Mouse (Mus musculus) heart, embryonic 11.5 days (tissue): ENCODE results near the gene Zfp827. TPM values are rescaled to one million over a fixed set of nuclear protein-coding genes. Genes with fewer than 3 reads are reported as not detected.

Source experiments
- ATAC-seq: fragments of 200-750 bp; cut with Nextera tagmentation; replicated peaks from 2 replicates; pipeline ENCODE4 v1.8.0; 2017; ENCODE audit warnings: moderate library complexity; ENCODE audit not compliant: insufficient number of reproducible peaks, low FRiP score, low TSS enrichment
- H3K27ac ChIP-seq: fragments of 300-500 bp; sonication (generic); 2 replicates; pipeline ENCODE4 v1.5.1; 2014; ENCODE audit warnings: mild to moderate bottlenecking, low read depth, low read length
- H3K27me3 ChIP-seq: fragments of 300-500 bp; sonication (generic); 2 replicates; pipeline ENCODE4 v1.6.1; 2014; ENCODE audit warnings: mild to moderate bottlenecking, low read length, mixed read lengths; ENCODE audit not compliant: control insufficient read depth, insufficient read depth
- H3K36me3 ChIP-seq: fragments of 300-500 bp; sonication (generic); 2 replicates; pipeline ENCODE4 v1.6.1; 2014; ENCODE audit warnings: mild to moderate bottlenecking, low read length, moderate library complexity, mixed read lengths; ENCODE audit not compliant: control insufficient read depth, insufficient read depth
- H3K4me1 ChIP-seq: fragments of 300-500 bp; sonication (generic); 2 replicates; pipeline ENCODE4 v1.6.1; 2014; ENCODE audit warnings: low read length; ENCODE audit not compliant: control insufficient read depth, insufficient read depth
- H3K4me2 ChIP-seq: fragments of 300-500 bp; sonication (generic); 2 replicates; pipeline ENCODE4 v1.6.1; 2014; ENCODE audit warnings: mild to moderate bottlenecking, moderate library complexity
- H3K4me3 ChIP-seq: fragments of 300-500 bp; sonication (generic); 2 replicates; pipeline ENCODE4 v1.5.1; 2014; ENCODE audit warnings: low read depth, low read length
- H3K9ac ChIP-seq: fragments of 300-500 bp; sonication (generic); 2 replicates; pipeline ENCODE4 v1.6.1; 2014; ENCODE audit warnings: mild to moderate bottlenecking, low read depth, low read length, moderate library complexity
- H3K9me3 ChIP-seq: fragments of 300-500 bp; sonication (generic); replicated peaks from 2 replicates; pipeline ENCODE4 v1.6.1; 2016; ENCODE audit warnings: low read length; ENCODE audit not compliant: control insufficient read depth
- WGBS: fragments of 180-500 bp; shearing (Covaris S2); extraction: QIAGEN DNeasy Blood & Tissue Kit; methylation state at CpG from one replicate; pipeline ENCODE4 v1.1.7; 2014; ENCODE audit not compliant: insufficient replicate concordance; 5-methylcytosine and 5-hydroxymethylcytosine counted together
- polyA plus RNA-seq: library from polyadenylated mRNA; unstranded; fragments of >200 nt; fragmentation: Nextera tagmentation; extraction: Ambion mirVana; gene quantifications from 2 replicates; pipeline ENCODE4 v1.2.1, GENCODE M21; 2014

Gene Zfp827
- polyA plus RNA-seq, 1 experiment from 2014 or later: 11.3 TPM

DNA sequence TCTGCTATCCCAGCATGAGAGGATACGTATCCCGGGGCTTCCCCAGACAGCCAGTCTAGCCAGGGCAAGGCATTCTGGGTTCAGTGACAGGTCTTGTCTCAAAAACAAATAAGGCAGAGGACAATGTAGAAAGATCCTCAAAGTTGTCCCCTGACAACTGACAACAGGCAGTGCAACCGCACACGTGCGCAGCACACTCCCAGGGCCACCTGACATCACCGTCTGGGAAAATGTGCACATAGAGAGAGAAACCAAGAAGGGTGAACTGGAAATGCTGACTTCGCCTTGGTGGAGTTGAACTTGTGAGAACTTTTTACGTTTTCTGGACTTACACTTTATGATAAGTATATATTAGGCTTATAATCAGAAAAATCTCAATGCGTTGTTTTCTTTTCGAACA, 121.6 kb downstream of the Zfp827 start:
- H3K9ac ChIP-seq: no peak overlapping the region
- no peaks in the 10 kb centered on the region for H3K9me3 ChIP-seq
- H3K4me2 ChIP-seq: no peak overlapping the region
- 84% methylated on average over 10 of the region's 10 CpGs for WGBS
- peaks cover 7% of the 10 kb centered on the region for H3K4me1 ChIP-seq
- no peak for ATAC-seq
- peaks cover 4% of the 10 kb centered on the region; the same call in 1 of the 2 replicates for H3K36me3 ChIP-seq
- no peak overlapping the region for H3K4me3 ChIP-seq
- no peaks in the 10 kb centered on the region for H3K27me3 ChIP-seq
- no peak overlapping the region for H3K27ac ChIP-seq

DNA sequence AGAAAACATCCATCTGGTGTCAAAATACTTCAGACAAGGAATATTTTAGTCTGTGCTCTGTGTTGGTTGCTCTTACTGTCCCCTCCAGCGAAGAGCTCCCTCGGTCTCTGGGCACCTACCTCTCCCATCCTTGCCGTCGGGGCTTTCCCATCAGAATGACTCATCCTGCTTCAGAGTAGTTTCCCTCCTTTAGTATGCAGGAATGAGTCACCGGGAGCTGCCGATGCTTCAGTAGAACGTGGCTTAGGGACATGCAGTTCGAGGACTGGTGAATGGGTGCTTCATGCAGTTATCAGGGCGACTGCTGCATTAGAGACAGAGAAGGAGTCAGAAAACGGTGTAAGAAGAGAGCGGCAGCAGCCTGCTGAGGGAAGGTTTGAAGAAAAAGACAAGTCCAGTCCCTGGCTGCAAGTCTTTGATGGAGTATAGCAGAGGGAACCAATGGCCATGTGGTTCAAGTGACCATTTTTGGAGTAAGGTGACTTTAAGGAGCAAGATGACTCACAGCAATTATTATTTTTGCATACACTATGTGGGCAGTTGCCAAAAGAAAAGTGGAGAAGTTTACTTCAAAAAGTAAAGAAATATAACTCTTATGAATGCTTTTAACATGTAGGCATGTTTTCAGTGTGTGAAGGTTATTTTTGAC, 122.4 kb downstream of the Zfp827 start:
- no peak for ATAC-seq
- Histone ChIP-seq H3K27ac (no peak overlapping the region), H3K4me2 (no peak overlapping the region), H3K4me3 (no peak overlapping the region), H3K36me3 (no peaks in the 10 kb centered on the region), H3K27me3 (no peaks in the 10 kb centered on the region), H3K4me1 (peaks cover 5% of the 10 kb centered on the region), H3K9me3 (no peaks in the 10 kb centered on the region), H3K9ac (no peak overlapping the region)
- WGBS: 44% methylated on average over 11 of the region's 11 CpGs

DNA sequence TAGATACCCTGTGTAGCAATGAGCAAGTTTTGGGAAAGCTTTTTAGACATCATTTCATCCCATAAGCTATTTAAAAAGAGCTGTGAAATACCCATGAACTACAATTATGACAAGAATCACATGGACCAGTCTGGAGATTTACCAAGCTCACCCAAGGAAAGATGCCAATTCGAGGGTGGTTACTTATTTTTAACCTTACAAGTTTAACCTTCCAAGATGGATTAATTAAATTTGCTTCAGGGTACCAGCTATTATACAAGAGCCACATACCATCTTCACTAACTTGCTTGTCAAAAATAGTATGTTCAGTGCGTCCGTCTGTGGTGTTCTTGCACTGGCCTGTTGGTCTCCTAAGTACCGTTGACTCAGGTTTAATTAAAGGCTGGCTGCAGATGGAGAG, 123.4 kb downstream of the Zfp827 start:
- no peaks in the 10 kb centered on the region for H3K9me3 ChIP-seq
- H3K9ac ChIP-seq: no peak overlapping the region
- no peak overlapping the region for H3K27ac ChIP-seq
- no peak for ATAC-seq
- no peaks in the 10 kb centered on the region for H3K27me3 ChIP-seq
- H3K4me1 ChIP-seq: no peaks in the 10 kb centered on the region
- H3K4me2 ChIP-seq: no peak overlapping the region
- no peak overlapping the region for H3K4me3 ChIP-seq
- 90% methylated on average over 4 of the region's 4 CpGs for WGBS
- H3K36me3 ChIP-seq: peaks cover under 1% of the 10 kb centered on the region; the same call in 1 of the 2 replicates

GRCm38 (mm10) chr8:79153201-79153600, 125.0 kb downstream of the Zfp827 start:
- 96% methylated on average over 1 of the region's 1 CpGs for WGBS
- H3K27ac ChIP-seq: no peak overlapping the region

GRCm38 (mm10) chr8:79153637-79154036, 125.4 kb downstream of the Zfp827 start:
- no peaks in the 10 kb centered on the region for H3K4me1 ChIP-seq

More at GRCm38 (mm10) chr8:79153201-79153600, 125.0 kb downstream of the Zfp827 start:
- Histone ChIP-seq H3K4me1 (no peaks in the 10 kb centered on the region), H3K9ac (no peak overlapping the region), H3K4me2 (no peak overlapping the region), H3K9me3 (no peaks in the 10 kb centered on the region), H3K4me3 (no peak overlapping the region), H3K27me3 (no peaks in the 10 kb centered on the region), H3K36me3 (peaks cover 2% of the 10 kb centered on the region; the same call in 1 of the 2 replicates)
- no peak for ATAC-seq

GRCm38 (mm10) chr8:79155556-79156161, 127.4 kb downstream of the Zfp827 start:
- H3K4me1 ChIP-seq: peaks cover 7% of the 10 kb centered on the region; the same call in 1 of the 2 replicates
- H3K36me3 ChIP-seq: peaks cover 2% of the 10 kb centered on the region; the same call in 1 of the 2 replicates
- WGBS: 87% methylated on average over 10 of the region's 10 CpGs
- no peaks in the 10 kb centered on the region for H3K9me3 ChIP-seq
- H3K9ac ChIP-seq: no peak overlapping the region
- no peak overlapping the region for H3K4me3 ChIP-seq
- no peak overlapping the region for H3K27ac ChIP-seq
- H3K27me3 ChIP-seq: no peaks in the 10 kb centered on the region
- no peak overlapping the region for H3K4me2 ChIP-seq
- ATAC-seq: no peak

More at GRCm38 (mm10) chr8:79153637-79154036, 125.4 kb downstream of the Zfp827 start:
- Histone ChIP-seq H3K36me3 (peaks cover 2% of the 10 kb centered on the region; the same call in 1 of the 2 replicates), H3K4me3 (no peak overlapping the region), H3K4me2 (no peak overlapping the region), H3K9me3 (no peaks in the 10 kb centered on the region), H3K27ac (no peak overlapping the region), H3K9ac (no peak overlapping the region), H3K27me3 (no peaks in the 10 kb centered on the region)
- 90% methylated on average over 4 of the region's 4 CpGs for WGBS
- ATAC-seq: no peak

- peaks cover 2% of the 10 kb centered on the region; the same call in 1 of the 2 replicates for H3K36me3 ChIP-seq
- no peak overlapping the region for H3K4me3 ChIP-seq
- no peak overlapping the region for H3K9ac ChIP-seq
- no peaks in the 10 kb centered on the region for H3K9me3 ChIP-seq
- ATAC-seq: no peak
- H3K27me3 ChIP-seq: no peaks in the 10 kb centered on the region
- H3K4me2 ChIP-seq: no peak overlapping the region
- peaks cover 7% of the 10 kb centered on the region; the same call in 1 of the 2 replicates for H3K4me1 ChIP-seq
- no peak overlapping the region for H3K27ac ChIP-seq
- WGBS: 63% methylated on average over 4 of the region's 4 CpGs
These were observed 129.1 kb downstream of the Zfp827 start for GRCm38 (mm10) chr8:79157366-79157765.

DNA sequence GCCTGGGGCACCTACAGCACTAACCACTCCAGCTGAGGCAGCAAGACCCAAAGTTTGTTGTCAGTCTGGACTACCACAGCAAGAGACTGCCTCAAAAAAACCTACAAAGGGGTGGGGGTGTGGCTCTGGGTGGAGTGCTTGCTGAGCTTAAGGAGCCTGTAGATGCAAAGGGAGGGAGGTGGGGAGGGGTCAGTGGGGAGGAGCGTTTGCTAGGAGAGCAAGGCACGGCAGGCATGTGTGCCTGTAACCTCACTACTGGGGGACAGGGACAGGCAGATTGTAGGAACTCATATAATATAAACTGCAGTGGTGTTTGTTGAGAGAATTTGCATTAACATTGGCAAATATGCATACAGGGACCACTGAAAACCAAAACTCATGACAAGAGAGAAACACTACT, 130.1 kb downstream of the Zfp827 start:
- H3K27me3 ChIP-seq: no peaks in the 10 kb centered on the region
- no peak overlapping the region for H3K4me2 ChIP-seq
- H3K9ac ChIP-seq: no peak overlapping the region
- peaks cover 2% of the 10 kb centered on the region; the same call in 1 of the 2 replicates for H3K36me3 ChIP-seq
- WGBS: 38% methylated on average over 2 of the region's 2 CpGs
- H3K4me3 ChIP-seq: no peak overlapping the region
- H3K9me3 ChIP-seq: no peaks in the 10 kb centered on the region
- H3K4me1 ChIP-seq: peaks cover 16% of the 10 kb centered on the region
- no peak overlapping the region for H3K27ac ChIP-seq
- ATAC-seq: no peak
